Mouse (Mus musculus): ENCODE results near the gene Gprasp1.
A peak's percentile ranks its signal among the peaks of the same experiment; 100 is the strongest.
"Not testable (repeated sequence)": the region's sequence is repeated elsewhere in the genome, so short reads cannot be mapped to it uniquely, and the experiment has no call there.

Gprasp1 gene

DNA sequence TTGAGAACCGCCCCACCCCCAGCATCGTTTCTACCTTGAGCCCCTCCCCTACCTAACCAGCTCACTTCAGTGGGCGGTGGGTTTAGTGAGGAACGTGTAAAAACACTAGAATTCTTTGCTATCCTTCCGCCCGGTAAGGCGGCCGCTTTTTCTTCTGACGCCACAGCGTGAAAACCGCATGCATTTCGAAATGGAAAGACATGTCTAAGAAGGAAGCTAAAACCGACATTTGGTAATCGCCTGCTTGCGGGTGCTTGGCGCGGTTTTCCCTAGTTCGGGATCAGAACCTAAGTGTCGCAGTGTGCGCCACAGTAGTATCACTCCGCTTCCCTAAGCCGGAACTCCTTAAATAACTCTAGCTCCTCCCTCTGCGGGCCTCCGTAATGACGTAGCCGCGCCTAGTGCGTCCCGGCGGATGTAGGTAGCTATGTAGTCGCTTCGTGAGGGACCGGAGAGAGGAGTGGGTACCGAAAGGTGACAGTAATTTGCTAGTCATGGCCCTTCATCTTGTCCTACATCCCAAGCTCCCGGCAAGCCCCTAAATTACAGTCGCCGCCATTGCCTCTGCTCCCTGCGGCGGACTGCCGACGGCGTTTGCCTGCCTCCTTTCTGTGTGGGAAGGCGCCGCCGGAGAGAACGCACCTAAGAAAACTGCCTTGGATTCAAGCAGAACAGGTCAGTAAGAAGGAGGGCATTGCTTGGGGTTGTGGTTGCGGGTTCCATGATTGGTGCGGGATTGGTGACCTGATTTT lies at the start of gene Gprasp1, which contains the start of gene Armcx5:
TSS of gene Gprasp1 (plus strand) at position 430 of the 752 bp plus-strand sequence.
TSS of gene Armcx5 (plus strand) at position 430 of the 752 bp plus-strand sequence.
- DNase-seq (ENCODE audit: extremely low read depth, low read depth), result peak; percentile 93

DNA sequence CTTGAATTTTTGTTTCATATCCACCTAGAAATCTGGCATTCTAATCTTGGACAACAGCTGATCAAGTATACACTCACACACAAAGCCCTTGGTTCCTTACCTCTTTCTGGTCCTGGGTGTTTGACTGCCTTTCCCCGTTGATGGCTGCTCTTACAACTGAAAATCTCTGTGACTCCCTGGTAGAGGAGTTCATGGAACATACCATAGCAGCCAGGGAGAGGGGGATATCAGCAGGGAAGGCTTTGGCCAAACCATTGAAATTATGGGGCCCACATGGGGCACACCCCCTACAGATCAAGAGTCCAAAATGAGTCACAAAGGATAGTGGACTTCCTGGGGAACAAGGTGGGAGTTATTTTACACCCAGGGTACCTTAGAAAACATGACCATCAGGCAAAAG lies 48.9 kb upstream of the Gprasp1 start, which contains the start of gene Tcp11x2:
TSS of gene Tcp11x2 (minus strand) at position 158 of the 400 bp plus-strand sequence.
- DNase-seq (ENCODE audit: extremely low read depth, low read depth), result no peak

DNA sequence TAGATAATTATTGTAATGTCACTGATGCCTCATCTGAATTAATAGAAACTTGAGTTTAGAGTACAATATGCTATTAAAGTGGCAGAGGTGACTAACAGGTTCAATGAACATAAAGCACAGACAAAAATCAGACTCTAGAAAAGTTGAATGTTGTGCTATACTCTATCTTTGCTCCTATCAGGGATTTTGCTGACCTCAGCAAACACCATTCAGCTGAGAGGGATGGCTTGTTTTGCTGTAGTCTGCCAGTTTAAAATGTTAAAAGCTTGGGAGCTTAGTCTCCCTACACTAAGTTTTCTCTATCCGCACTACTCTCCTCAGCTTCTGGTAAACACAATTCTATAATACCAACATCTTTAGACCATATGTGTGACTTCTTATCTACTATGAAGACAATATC lies 39.4 kb upstream of the Gprasp1 start:
- no peak for DNase-seq (ENCODE audit: extremely low read depth, low read depth)

DNA sequence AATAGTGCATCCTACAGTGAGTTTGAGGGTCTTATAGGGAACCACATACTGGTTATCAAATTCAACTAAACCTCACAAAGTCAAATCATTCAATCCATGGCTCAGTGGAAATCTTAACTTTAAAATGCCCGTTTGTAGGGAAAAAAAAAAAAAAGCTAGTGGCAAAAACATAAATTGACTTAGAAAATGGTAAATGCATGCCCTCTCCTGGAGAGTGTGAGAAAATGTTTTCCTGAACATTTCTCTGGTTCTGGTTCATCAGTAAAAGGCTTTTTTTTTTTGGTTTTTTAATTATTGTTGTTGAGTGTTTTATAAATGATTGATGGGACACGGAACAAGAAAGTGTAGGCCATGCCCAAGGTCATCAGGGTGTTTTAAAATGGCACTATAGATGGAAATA lies 38.2 kb upstream of the Gprasp1 start:
- no peak for DNase-seq (ENCODE audit: extremely low read depth, low read depth)

DNA sequence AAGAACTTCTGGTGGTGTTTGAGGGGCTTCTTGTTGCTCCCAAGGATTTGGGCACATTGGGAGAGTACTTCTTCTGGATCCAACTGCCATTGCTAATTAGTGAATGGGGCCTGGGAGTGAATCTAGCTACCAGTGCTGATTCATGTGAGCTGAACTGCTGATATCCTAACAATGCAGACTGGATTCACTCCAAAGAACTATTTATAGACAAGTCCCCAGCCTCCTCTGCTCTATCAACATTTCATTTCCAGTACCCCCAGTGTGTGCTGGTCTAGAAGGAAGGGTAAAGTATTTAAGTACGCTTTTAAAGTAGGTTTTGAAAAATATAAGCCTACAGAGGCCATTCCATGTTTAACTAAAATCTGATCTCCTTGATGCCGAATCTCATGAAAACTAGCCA lies 29.7 kb upstream of the Gprasp1 start:
- no peak for DNase-seq (ENCODE audit: extremely low read depth, low read depth)

DNA sequence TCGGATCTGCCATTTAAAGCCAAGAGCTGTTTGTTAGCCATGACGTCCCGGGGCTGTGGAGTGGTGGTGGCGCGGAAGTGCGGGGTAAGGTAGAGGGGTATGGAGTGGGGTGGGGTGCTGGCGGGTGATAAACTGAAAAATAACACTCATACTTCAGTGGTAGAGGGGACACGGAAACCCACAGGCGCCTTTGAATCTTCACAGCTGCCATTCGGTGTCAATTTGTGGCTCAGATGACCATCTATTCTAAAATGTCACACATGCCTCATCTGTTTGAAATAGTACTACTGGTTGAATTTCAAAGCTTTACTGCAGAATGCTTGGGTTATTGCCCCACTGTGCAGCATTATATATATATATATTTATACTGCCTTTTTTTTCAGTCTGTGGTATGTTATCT lies 17.4 kb upstream of the Gprasp1 start, which contains the start of gene Tmsb15a:
TSS of gene Tmsb15a (minus strand) at position 101 of the 400 bp plus-strand sequence.
- DNase-seq (ENCODE audit: extremely low read depth, low read depth), result no peak

DNA sequence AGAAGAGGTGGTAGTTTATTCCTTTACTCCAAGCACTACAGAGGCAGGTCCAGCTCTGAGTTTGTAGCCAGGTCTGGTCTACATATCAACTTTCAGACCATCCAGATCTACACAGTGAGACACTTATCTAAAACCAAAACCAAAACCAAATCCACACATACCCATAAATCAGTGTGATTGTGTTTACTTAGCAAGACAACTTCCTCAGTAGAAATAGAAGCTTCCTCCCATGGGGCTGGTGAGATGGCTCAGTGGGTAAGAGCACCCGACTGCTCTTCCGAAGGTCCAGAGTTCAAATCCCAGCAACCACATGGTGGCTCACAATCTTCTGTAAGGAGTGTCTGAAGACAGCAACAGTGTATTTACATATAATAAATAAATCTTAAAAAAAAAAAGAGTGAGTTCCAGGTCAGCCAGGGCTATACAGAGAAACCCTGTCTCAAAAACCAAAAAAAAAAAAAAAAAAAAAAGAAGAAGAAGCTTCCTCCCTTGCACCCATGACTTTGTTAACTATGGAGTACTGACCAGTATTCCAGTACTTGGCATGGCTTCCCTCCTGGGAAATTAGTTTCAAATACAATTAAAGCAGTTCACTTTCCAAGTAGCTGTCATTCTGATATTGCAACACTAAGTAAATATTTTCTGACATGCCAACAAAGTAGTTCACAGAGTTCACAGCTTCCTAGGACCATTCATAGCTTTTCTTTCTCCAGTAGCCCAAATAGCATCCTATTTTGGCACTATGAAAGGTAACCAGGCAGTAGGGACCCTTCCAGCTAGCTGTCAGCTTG lies 3.6 kb upstream of the Gprasp1 start:
- DNase-seq (ENCODE audit: extremely low read depth, low read depth), result no peak

DNA sequence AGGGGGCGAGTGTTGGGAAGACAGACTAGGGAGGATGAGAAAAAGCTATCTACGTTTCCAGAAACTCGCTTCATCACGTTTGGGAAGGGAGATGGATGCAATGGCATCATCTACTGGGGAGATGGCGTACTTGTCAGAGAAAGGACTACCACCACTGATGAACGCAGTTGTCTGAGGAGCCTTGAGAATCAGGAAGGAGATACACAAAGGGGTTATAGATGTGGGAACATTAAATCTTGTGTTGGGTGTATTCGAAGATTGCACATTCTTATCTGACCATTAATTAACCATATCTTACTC lies 473 bp downstream of the Gprasp1 start:
- no peak for DNase-seq (ENCODE audit: extremely low read depth, low read depth)

DNA sequence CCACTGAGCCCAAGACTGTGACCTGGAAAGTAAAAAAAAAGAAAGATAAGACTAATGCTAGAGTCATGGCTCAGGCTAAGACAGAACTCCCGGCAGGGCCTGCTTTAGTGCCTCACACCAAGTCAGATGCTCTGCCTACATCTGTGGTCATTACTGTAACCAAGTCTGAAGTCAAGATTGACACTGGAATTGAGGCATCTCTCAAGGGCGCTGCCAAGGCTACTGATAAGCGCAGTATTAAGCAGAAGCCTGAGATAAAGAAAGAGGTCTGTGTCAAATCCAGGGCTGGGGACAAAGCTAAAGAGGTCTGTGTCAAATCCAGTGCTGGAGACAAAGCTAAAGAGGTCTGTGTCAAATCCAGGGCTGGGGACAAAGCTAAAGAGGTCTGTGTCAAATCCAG lies 2.8 kb downstream of the Gprasp1 start:
- not testable (repeated sequence) for DNase-seq (ENCODE audit: extremely low read depth, low read depth)

DNA sequence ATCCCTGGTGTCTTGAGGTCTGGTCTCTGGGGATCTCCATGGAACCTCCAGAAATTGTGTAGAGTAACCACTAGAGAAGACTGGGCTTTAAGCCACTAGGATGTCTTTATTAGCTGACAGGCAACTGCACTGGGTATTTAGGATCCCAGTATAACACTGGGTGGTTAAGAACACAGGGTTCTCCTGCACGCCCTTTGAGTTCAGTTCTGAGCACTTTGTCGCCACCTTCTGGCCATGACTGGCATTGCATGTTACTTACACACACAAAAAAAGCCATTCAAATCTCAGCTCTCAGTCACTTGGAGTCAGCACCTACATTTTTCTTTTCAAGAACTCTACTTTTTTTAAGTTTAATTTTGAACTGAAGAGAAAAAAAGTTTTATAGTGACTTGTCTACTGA lies 10.3 kb downstream of the Gprasp1 start:
- DNase-seq (ENCODE audit: extremely low read depth, low read depth), result no peak

DNA sequence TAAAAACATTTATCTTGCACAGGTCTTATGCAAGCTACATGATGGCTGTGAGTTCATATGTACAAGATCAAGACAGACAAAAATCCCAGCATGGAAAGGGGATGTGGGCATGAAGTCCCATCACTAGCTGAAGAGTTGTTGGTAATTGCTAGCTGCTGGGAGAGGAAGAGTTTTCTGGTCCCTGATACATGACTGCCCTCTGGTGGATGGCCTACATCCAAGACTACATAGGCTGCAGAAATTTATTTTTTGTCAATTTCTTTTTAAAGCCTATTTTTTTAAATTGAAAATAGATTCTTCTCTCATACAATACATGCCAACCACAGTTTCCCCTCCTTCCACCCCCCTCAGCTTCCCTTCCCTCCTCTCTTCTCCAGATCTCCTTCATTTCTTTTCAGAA lies 19.2 kb downstream of the Gprasp1 start:
- no peak for DNase-seq (ENCODE audit: extremely low read depth, low read depth)

DNA sequence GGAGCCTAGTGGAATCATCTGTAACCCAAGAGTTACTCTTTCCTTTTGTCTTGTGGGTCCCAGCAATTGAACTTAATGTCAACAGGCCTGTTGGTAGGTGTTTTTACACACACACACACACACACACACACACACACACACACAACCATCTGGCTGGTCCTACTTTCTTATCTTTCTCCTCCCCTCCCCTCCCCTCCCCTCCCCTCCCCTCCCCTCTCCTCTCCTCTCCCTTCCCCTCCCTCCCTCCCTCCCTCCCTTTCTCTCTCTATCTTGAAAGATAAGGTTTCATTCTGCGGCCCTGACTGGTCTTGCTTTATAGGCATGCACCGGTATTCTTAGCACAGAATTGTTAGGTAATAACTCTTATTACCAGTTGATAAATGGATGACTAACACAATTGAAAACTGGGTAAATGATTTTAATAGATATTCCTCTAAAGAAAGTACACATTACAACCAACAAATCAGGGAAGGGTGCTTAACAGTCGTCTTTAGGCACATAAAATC lies 25.6 kb downstream of the Gprasp1 start:
- no peak for DNase-seq (ENCODE audit: extremely low read depth, low read depth)

DNA sequence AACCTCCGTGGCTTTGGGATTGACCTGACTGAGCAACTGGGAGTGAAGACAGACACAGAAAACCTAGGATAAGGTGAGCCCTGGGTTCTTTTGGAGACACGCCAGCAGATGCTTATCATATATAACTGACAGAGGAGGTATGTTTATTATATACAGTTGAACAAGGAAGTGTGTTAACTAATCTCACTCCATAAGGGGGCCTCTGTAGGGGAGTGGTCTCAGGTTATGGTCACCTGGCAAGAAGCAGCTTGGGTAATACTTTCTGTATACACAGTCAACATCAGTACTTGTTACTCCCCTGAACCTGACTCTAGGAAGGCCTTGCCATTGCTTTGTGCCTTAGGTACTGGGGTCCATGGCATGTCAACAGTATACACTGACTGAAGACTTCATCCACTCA lies 26.0 kb downstream of the Gprasp1 start:
- DNase-seq (ENCODE audit: extremely low read depth, low read depth), result no peak

DNA sequence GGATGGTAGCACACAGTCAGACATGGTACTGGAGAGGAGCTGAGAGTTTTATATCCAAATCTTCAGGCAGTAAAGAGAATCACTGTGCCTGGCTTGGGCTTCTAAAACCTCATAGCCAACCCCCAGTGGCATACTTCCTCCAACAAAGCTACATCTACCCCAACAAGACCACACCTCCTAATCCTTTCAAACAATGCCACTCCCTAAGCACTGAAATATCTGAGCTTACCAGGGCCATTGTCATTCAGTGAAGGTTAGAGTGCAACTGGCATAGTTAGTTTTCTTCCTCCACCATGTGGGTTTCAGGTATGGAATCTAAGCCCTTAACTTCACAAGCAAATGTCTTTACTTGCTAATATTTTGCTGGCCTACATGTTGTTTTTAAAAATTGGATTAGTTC lies 49.0 kb downstream of the Gprasp1 start:
- no peak for DNase-seq (ENCODE audit: extremely low read depth, low read depth)

DNA sequence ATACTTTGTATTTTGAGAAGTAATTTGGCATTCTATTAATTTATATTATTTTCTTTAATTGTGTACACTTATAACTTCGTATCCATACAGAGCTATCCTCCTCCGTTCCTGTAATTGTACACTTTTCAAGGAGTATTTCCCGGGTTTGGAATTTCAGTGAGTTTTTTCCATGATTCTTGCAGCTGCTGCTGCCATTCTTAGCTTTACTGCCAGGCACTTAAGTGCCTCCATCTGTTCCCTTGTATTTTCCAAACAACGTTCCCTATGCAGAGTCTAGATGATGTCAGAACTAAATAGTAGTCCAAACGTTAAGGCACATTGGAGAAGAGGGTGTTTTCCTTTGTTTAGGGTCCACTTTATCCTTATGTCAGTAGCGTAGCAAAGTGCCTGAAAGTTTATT lies 49.8 kb downstream of the Gprasp1 start:
- DNase-seq (ENCODE audit: extremely low read depth, low read depth), result no peak

DNA sequence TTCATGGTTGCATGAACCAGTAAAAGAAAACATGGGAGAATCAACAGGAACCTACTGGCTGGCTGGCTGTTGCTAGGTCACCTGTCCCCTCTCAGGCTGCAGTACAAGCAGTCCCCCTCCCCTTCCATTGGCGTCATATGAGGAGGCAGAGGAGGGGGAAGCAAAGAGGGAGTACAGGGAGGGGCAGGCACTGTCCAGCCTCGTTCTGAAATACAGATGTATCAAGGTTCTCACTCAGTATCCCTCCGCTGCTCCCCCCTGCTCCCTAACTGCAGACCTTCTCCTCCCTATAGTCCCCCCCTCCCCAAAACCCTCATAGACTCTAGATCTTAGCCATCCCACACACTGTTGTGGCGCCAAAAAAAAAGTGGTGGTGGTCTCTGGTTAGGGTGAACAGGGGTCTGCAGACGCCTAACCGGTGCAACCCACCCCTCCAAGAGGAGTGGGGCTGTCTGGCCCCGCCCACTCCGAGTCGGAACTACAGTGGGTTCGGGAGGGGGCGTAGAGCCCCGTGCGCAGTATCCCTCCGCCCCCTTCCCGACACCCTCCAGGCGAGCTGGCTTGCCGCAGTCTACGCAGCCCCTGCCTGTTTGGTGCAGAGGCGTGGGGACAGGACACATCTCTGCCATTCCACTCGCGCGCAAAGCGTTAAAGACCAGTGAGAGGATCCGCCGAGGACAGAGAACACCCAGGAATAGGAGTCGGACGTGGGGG lies 53.2 kb downstream of the Gprasp1 start:
- not testable (repeated sequence) for DNase-seq (ENCODE audit: extremely low read depth, low read depth)

DNA sequence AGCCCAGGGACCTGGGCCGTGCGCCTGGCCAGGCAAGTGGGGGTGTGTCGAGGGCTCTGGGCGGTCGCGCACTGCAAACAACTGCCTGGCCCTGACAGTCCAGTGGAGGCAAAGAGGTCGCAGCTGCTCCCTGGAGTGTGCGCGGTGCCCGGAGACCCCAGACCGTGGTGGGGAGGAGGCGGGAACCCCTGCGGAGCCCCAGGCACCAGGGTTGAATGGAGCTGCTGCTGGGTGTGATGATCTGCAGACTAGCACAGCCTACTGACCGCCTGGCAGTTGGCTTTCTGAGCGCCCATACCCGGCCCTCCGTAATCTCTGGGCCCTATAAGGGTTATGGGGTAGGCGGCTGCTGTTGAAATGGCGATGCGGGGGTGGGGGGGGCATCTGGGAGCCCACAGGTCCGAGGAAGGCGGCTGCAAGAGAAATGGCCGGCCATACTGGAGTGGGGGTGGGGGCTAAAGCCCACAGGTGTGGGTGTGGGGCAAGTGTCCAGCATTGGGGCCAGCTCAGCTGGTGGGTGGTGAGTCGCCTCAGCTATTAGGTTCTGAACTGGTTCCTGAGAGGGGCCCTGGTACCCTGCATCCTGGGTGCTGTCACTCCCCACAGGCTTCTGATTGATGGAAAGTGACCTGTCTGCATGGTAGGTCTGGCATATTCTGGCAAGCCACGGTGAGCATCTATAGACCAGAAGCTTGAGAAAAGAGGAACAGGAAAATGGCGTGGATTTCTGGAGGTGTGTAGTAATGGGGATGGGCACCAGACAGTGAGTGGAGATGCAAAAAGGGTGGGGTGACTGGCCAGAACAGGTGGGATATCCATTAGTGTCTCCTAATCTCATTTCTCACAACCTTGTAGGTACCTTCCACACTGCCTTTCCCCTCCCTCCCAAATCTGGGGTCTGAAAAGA lies 54.0 kb downstream of the Gprasp1 start:
- DNase-seq (ENCODE audit: extremely low read depth, low read depth), result not testable (repeated sequence)

DNA sequence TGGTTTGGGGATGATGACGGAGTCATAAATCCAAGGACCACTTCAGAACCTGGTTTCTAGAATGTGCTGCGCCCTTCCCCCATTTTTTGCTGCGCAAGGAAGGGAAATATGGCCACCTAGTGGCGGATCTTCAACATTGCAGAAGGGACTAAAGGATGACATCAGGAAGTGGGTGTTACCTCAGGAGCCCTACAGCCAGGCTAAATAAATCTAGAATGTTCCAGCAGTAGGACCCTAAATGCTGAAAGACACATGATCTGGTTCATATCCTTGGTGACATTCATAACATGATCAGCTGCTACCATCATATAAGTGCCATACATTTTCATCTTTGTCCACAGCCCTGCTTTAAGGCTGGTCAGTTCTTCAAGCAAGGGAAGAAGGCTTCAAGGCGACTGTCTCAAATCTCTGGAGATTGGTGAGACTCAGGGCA lies 54.7 kb downstream of the Gprasp1 start, which contains the start of gene Bhlhb9:
TSS of gene Bhlhb9 (plus strand) at position 383 of the 433 bp plus-strand sequence.
- DNase-seq (ENCODE audit: extremely low read depth, low read depth), result peak; percentile 16

DNA sequence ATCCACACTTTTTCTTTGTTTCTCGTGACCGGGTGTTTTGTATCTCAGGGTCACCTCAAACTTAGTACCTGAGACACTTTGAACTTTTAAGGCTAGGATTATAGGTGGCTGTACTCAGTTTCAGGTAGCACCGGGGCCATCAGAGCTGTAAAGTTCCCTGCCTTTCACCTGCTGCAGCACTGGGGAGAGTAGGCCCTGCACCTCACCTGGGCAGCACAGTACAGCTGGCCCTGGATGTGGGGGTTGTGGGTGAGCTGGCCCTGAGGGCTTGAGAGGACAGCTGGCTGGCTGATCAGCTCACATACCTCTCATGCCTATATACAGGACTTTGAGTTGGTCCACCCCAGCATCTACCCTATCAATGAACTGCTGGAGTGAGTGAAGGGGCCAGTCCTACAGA lies 61.6 kb downstream of the Gprasp1 start:
- DNase-seq (ENCODE audit: extremely low read depth, low read depth), result no peak

DNA sequence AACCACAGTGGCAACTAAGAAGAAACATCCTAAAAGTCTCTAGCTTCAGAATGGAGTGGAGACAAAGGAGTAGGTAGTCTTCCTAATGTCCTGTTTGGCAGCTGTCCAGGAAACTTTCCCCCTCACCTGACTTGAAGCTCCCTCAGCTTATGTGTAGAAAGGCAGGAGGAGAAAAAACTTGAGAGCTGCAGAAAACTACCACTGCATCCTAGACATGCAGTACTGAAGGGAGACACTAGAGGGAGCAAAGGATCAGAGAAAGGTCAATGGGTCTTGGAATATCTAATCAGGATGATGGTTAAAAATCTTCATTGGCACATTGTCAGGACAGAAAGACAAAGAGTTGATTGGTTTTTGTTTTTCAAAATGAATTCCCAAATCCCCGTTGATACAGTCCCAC lies 63.2 kb downstream of the Gprasp1 start:
- DNase-seq (ENCODE audit: extremely low read depth, low read depth), result peak; percentile 6

DNA sequence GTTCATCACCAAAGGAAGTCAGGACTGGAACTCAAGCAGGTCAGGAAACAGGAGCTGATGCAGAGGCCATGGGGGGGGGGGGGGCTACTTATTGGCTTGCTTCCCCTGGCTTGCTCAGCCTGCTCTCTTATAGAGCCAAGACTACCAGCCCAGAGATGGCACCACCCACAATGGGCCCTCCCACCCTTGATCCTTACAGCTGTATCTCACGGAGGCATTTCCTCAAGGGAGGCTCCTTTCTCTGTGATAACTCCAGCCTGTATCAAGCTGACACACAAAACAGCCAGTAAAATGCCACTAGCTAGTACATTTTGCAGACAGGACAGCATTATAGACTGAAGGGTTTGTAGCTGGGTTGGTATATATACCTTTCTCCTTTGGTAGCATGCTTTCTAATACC lies 93.4 kb downstream of the Gprasp1 start:
- DNase-seq (ENCODE audit: extremely low read depth, low read depth), result not testable (repeated sequence)
